Mouse (Mus musculus) yolk sac, embryonic 10.5 days (tissue): ENCODE results near the gene Scaf11.
"Not testable (repeated sequence)": the region's sequence is repeated elsewhere in the genome, so short reads cannot be mapped to it uniquely, and the experiment has no call there.

Source experiments
- DNase-seq: peaks from one replicate; pipeline ENCODE4 v3.0.0-alpha.2; 2017; ENCODE audit warnings: low spot score

Gene Scaf11

GRCm38 (mm10) chr15:96465076-96465475, 4.4 kb upstream of the Scaf11 start:
- DNase-seq, result peak; percentile 42

GRCm38 (mm10) chr15:96463821-96464220, 3.2 kb upstream of the Scaf11 start:
- DNase-seq, result no peak

- DNase-seq, result no peak
Observed at GRCm38 (mm10) chr15:96462611-96463010, 2.0 kb upstream of the Scaf11 start.

DNA sequence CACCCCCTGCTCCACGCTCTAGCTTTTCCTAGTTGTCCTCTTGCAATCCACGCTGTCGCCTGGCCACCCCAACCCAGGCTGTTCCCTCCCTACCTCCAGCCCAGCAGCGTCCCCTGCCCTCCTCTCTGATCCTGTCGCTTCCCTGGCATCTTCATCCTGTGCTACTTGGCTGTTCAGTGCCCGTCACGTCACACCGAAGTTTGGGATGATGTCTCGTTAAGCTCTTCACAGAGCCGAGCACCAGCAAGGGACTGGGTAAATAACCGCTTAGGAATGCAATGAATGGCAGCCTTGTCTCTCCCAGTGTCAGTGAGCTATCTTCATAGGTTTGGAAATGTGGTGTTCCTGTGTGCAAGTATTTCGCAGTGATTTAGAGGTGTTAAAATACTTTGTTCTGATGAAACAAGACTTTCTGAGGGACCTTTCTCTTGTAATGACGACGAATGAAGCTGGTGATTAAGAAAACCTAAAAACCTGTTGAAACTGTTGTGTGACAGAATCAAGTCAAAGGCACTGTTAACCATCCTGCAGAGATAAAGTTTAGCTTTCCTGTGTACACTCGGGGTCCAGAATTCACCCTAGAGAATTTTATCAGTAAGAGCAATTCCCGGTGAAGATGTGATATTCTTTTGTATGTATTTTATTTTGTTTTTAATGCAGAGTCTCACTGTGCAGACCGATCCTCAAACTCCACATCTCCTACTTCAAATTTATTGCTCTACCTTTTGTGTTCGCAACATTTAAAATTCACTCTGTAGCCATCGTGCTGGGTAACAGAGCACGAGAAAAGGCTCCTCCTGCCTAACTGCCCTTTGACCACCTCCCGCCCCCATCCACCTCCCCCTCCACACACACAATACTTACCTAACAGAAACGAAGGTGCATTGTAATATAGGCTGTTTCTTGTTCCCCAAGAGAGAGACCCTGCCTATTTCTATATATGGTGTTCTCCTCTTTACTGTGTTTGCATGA, 1.2 kb upstream of the Scaf11 start:
- peak; percentile 66 for DNase-seq

DNA sequence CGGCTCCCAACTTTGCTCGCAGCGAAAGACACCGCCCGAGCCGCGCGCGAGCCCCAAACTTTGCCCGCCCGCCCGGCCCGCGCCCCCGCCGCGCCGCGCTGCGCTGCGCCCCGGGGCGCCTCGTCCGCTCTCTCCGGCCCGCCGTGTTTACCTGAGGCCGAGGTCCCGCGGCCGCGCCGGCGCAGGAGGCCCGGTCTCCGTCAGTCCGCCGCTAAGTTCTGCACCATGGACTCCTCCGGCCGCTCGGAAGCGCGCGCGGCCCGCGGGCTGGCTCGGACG, 253 bp downstream of the Scaf11 start:
- no peak for DNase-seq

- peak; percentile 70 for DNase-seq
Observed at GRCm38 (mm10) chr15:96459741-96460450, 747 bp downstream of the Scaf11 start.

DNA sequence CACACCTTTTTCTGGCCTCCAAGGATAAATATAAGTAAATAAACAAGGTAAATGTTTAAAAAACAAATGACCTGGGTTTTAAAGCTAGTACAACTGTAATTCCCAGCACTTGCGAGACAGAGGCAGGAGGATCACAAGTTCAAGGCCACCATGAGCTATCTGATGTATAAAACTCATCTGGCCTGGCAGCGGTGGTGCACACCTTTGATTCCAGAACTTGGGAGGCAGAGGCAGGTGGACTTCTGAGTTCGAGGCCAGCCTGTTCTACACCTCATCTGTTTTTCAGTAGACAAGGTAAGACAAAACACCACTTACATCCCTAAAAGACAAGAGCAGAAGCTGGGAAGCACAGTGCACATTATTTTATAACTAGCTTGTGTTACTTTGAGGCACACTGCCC, 2.4 kb downstream of the Scaf11 start:
- DNase-seq, result no peak

- DNase-seq, result no peak
Observed at GRCm38 (mm10) chr15:96457338-96457664, 3.3 kb downstream of the Scaf11 start.

DNA sequence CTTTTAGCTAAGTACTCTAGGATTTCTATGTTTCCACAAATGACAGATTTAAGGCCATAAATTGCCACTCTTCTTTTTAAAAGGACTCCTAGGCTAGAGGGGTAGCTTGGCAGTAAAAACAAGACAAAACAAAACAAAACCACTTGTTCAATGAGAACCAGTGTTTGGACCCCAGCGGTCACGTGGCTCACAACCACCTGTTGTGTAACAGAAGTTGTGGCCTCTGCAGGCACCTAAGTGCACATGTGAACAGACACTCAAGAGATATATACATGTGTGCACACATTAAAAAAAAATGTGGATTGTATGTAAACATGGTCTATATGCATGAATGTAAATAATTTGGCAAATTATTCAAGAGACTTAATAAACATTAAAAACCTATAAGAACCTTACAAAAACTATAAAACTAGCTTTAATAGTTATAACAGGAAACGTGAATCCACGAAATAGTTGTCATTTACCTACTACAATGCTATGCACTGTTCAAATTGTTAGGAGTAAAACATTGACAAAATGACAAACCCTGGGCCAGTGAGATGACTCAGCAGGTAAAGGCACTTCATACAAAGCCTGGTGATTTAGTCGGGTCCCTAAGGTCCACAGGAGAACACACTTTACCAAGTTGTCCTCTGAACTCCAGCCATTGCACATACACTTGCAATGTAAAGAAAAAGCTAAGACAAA, 3.8 kb downstream of the Scaf11 start:
- DNase-seq, result peak; percentile 57

DNA sequence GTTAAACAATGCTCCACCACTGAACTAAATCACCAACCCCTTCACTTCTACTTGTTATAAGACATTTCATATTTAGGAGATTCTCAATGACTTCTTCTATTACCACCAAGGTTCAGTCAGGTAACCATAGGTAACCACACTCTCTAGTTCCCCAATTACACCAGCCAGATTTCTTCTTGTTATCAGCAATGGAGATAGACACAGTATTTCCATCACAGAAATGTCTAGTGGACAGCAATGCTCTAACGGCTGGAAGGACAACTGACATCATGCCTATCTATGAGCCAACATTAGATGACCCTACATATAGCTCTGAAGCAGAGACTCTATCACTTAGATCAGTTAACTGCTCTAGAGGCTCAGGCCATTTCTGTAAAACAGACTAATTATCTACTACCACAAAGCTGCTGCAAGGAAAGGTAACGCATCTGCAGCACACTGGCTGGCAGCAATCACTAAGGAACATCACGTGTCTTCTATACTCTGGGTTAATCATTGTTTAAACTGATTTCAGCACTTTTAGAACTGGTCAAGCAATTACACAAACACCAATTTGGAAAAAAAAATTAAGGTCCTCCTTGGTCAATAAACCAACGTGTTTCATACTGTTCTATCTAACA, 4.9 kb downstream of the Scaf11 start:
- peak; percentile 40 for DNase-seq

GRCm38 (mm10) chr15:96453346-96453745, 7.3 kb downstream of the Scaf11 start:
- DNase-seq, result no peak

- DNase-seq, result no peak
Observed at GRCm38 (mm10) chr15:96448656-96449299, 11.9 kb downstream of the Scaf11 start.

- no peak for DNase-seq
Observed at GRCm38 (mm10) chr15:96446785-96447184, 13.9 kb downstream of the Scaf11 start.

DNA sequence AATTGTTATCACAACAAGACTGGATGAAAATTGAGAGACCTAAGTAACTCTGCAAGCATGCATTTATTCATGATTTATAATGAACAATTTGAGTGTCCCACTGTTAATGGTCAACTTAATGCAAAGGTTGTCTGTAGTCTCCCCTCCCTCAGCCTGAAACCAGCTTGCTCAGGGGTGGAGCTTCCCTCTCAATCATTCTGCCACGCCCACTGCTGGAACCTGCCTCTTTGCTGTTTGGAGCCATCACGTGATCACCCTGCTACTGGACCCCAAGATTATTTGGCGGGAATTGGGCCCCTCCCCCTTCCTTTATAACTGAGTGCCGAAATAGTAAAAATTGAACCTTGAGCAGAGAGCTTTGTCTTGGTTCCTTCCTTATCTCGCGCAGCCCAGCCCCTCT, 19.2 kb downstream of the Scaf11 start:
- not testable (repeated sequence) for DNase-seq

- no peak for DNase-seq
Observed at GRCm38 (mm10) chr15:96434202-96434601, 26.4 kb downstream of the Scaf11 start.

DNA sequence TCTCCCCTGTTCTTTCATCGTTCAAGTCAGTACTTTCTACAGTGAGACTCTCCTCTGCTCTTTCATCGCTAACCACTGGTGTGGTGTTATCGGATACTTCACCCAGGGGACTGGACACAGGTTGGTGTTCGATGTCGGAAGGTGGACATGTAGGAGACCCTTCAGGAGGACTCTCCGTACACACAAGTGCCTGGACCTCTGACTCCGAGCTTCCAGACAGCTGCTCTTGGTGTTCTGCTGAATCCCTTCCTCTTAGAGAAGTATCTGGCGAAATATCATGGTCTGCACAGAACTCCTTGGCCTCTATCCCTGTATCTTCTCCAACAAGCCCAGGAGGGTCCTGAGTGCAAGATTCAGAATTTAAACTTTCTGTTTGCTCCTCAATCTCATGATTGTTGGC, 40.7 kb downstream of the Scaf11 start:
- no peak for DNase-seq

DNA sequence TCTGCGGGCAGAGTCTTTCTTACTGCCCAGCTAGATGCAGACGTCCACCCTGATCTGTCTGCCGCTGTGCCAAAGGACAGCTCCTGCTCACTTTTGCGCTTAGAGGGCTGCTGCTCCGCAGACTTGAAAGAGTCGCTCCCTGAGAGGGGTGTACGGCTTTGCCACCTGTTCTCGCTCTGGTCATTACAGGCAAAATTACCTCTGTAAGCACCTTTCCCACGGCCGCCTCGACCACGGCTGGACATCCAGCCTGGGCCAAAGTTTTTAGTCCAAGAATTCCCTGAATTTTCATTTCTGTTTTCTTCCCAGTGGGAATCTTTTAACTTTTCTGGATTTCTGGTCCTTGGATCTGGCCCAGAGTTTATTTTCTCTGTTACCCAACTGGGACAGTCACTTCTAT, 42.5 kb downstream of the Scaf11 start:
- DNase-seq, result no peak

DNA sequence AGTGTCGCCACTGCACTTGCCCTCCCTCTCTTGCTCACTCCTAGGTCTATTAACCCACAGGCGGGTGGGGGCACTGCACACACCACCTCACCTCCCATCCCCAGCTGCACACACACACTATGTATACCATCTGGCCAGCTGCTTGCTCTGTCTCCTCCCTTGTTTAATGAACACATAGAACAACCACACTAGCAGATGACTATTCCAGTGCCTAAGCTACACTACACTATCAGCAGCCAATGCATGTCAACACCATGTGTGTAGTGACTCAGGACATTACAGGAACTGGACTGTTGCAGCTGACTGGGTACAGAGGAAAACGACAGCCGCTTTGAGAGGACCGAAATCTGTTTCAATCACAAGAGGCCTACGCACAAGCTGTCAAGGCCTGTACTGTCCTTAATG, 51.9 kb downstream of the Scaf11 start:
- DNase-seq, result peak; percentile 20

GRCm38 (mm10) chr15:96407151-96407550, 53.5 kb downstream of the Scaf11 start:
- DNase-seq, result no peak

GRCm38 (mm10) chr15:96406253-96406652, 54.4 kb downstream of the Scaf11 start:
- no peak for DNase-seq

GRCm38 (mm10) chr15:96405548-96405947, 55.1 kb downstream of the Scaf11 start:
- DNase-seq, result no peak

GRCm38 (mm10) chr15:96398333-96398732, 62.3 kb downstream of the Scaf11 start:
- DNase-seq, result no peak
